Mouse (Mus musculus): ENCODE results near the gene Akap8l. TPM values are rescaled to one million over a fixed set of nuclear protein-coding genes. Genes with fewer than 3 reads are reported as not detected.

Akap8l gene
- polyA plus RNA-seq, 1 experiment from 2014 or later = 101 TPM

GRCm38 (mm10) chr17:32382576-32382975 lies 32.2 kb upstream of the Akap8l start:
- no peak overlapping the region for H3K27ac ChIP-seq (ENCODE audit: low read length)
- no peak for ATAC-seq (ENCODE audit: low read depth)
- no peak overlapping the region for H3K4me3 ChIP-seq (ENCODE audit: low read length)
- no peaks in the 10 kb centered on the region; the same call in 1 of the 2 replicates for H3K4me1 ChIP-seq (replicated peaks; ENCODE audit: control insufficient read depth, insufficient read depth, low read length)
- no peaks in the 10 kb centered on the region for H3K27me3 ChIP-seq (ENCODE audit: control insufficient read depth, insufficient read depth, low read depth, low read length)
- 88% methylated on average over 7 of the region's 7 CpGs for WGBS
- no peak overlapping the region for H3K9ac ChIP-seq (ENCODE audit: low read length)
- no peak overlapping the region for H3K4me2 ChIP-seq (ENCODE audit: low read depth, low read length)
- peaks cover 4% of the 10 kb centered on the region; the same call in 1 of the 2 replicates for H3K36me3 ChIP-seq (ENCODE audit: control insufficient read depth, insufficient read depth, low read length)
- H3K9me3 ChIP-seq (ENCODE audit: control insufficient read depth, low read length) = no peaks in the 10 kb centered on the region

- 73% methylated on average over 2 of the region's 2 CpGs for WGBS
- H3K4me1 ChIP-seq (replicated peaks; ENCODE audit: control insufficient read depth, insufficient read depth, low read length) = no peaks in the 10 kb centered on the region
- H3K36me3 ChIP-seq (ENCODE audit: control insufficient read depth, insufficient read depth, low read length) = peaks cover 6% of the 10 kb centered on the region; the same call in 1 of the 2 replicates
- H3K9me3 ChIP-seq (ENCODE audit: control insufficient read depth, low read length) = no peaks in the 10 kb centered on the region
- H3K27me3 ChIP-seq (ENCODE audit: control insufficient read depth, insufficient read depth, low read depth, low read length) = no peaks in the 10 kb centered on the region
- H3K9ac ChIP-seq (ENCODE audit: low read length) = no peak overlapping the region
- no peak overlapping the region for H3K27ac ChIP-seq (ENCODE audit: low read length)
- no peak overlapping the region for H3K4me2 ChIP-seq (ENCODE audit: low read depth, low read length)
- ATAC-seq (ENCODE audit: low read depth) = no peak
- no peak overlapping the region for H3K4me3 ChIP-seq (ENCODE audit: low read length)
Measured at GRCm38 (mm10) chr17:32378786-32379185, 28.4 kb upstream of the Akap8l start.

DNA sequence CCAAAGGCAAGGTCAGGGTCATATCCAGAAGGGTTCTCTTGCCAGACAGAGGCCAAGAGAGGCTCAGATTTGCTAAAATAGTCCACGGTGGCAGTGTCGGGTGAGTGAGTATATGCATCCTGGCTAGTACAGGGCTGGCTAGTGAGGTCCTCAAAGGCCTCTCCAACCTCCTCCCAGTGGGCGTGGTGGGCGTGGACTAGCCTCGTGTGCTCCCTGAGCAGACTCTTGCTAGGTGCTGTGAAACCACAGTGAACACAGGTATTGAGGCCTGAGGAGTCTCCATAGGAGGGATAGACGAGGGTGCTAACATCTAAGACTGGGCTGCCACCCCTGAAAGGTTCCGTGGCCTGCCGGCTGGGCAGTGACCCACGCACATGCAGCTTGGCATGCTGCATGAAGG lies 26.7 kb upstream of the Akap8l start:
- no peak overlapping the region for H3K4me3 ChIP-seq (ENCODE audit: low read length)
- 70% methylated on average over 9 of the region's 9 CpGs for WGBS
- no peak overlapping the region for H3K27ac ChIP-seq (ENCODE audit: low read length)
- H3K27me3 ChIP-seq (ENCODE audit: control insufficient read depth, insufficient read depth, low read depth, low read length) = no peaks in the 10 kb centered on the region
- 0 out of 2 replicates have a peak, but pooled peaks cover 2% of the 10 kb centered on the region for H3K36me3 ChIP-seq (ENCODE audit: control insufficient read depth, insufficient read depth, low read length)
- no peaks in the 10 kb centered on the region for H3K9me3 ChIP-seq (ENCODE audit: control insufficient read depth, low read length)
- H3K4me2 ChIP-seq (ENCODE audit: low read depth, low read length) = no peak overlapping the region
- ATAC-seq (ENCODE audit: low read depth) = no peak
- H3K9ac ChIP-seq (ENCODE audit: low read length) = no peak overlapping the region
- no peaks in the 10 kb centered on the region for H3K4me1 ChIP-seq (replicated peaks; ENCODE audit: control insufficient read depth, insufficient read depth, low read length)

DNA sequence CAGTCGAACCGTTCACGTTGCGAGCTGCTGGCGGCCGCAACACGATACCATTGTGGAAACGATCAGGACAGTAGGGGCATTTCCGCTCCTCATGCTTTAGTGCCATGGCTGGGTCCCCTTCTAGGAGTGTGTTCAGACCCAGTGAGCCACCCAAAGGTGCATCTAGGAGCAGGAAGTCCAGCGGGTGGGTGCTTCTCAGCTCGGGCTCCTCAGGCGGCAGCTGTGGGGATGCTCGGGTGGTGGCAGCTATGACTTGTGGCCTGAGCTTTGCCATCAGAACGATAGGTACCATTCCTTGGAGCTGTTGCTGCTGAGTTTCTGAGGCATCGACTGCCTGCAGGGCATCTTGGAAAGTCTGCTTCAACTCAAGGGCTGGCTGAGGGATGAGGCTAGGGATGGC lies 26.1 kb upstream of the Akap8l start:
- Histone ChIP-seq H3K36me3 (ENCODE audit: control insufficient read depth, insufficient read depth, low read length) (0 out of 2 replicates have a peak, but pooled peaks cover 2% of the 10 kb centered on the region), H3K9ac (ENCODE audit: low read length) (no peak overlapping the region), H3K9me3 (ENCODE audit: control insufficient read depth, low read length) (no peaks in the 10 kb centered on the region), H3K4me3 (ENCODE audit: low read length) (no peak overlapping the region), H3K4me2 (ENCODE audit: low read depth, low read length) (no peak overlapping the region), H3K27ac (ENCODE audit: low read length) (no peak overlapping the region), H3K4me1 (replicated peaks; ENCODE audit: control insufficient read depth, insufficient read depth, low read length) (no peaks in the 10 kb centered on the region), H3K27me3 (ENCODE audit: control insufficient read depth, insufficient read depth, low read depth, low read length) (no peaks in the 10 kb centered on the region)
- WGBS = 80% methylated on average over 15 of the region's 15 CpGs
- no peak for ATAC-seq (ENCODE audit: low read depth)

DNA sequence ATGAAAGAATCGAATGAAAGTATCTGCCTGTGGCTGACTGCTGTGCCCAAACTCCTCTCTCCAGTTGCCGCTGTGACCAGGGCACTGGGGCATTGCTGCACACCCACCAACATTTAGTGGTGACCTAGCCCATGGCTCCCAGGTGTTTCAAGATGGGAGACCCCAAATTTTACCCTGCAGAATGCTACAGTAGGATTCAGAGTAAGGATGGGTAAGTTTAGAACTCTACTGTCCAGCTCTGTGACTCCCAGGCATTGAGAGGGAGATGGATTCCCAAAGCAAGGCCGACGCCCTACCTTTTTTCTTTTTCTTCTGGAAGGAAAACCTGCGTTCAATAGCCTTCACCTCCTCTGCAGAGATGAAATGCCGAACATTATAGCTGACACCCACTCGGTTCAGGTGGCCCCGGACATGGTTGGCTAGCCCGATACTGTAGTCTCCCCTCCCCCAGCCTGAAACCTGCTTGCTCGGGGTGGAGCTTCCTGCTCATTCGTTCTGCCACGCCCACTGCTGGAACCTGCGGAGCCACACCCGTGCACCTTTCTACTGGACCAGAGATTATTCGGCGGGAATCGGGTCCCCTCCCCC lies 18.7 kb upstream of the Akap8l start:
- 20% methylated on average over 10 of the region's 17 CpGs for WGBS
- peak overlapping the region; percentile 52 for H3K4me2 ChIP-seq (ENCODE audit: low read depth, low read length)
- H3K4me3 ChIP-seq (ENCODE audit: low read length) = peak overlapping the region; percentile 50
- peak; percentile 32; the same call in 1 of the 2 replicates for ATAC-seq (ENCODE audit: low read depth)
- peak overlapping the region; percentile 65 for H3K9ac ChIP-seq (ENCODE audit: low read length)
- H3K9me3 ChIP-seq (ENCODE audit: control insufficient read depth, low read length) = no peaks in the 10 kb centered on the region
- H3K36me3 ChIP-seq (ENCODE audit: control insufficient read depth, insufficient read depth, low read length) = no peaks in the 10 kb centered on the region
- peaks cover 11% of the 10 kb centered on the region for H3K4me1 ChIP-seq (replicated peaks; ENCODE audit: control insufficient read depth, insufficient read depth, low read length)
- no peaks in the 10 kb centered on the region for H3K27me3 ChIP-seq (ENCODE audit: control insufficient read depth, insufficient read depth, low read depth, low read length)
- H3K27ac ChIP-seq (ENCODE audit: low read length) = peak overlapping the region; percentile 68; the same call in 1 of the 2 replicates

DNA sequence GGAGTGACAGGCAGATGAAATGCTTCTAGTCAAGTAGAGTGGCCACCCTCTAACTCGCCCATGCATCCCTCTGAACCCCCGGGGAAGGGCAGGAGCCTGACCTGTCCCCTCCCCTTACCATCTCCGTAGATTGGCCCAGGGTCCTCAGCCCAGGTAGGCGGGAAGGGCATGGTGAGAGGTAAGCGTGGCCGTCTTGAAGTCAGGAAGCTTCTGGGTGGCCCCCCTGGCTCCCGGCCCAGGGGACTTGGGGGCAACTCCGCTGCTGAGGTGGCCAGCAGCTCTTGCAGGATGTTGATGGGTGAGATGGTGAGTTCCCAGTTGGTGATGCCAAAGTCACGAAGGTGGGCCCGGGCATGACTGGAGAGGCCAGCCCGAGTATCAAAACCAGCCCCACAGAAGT lies 17.3 kb upstream of the Akap8l start:
- no peak overlapping the region for H3K4me3 ChIP-seq (ENCODE audit: low read length)
- 82% methylated on average over 11 of the region's 11 CpGs for WGBS
- no peak overlapping the region for H3K4me2 ChIP-seq (ENCODE audit: low read depth, low read length)
- no peak for ATAC-seq (ENCODE audit: low read depth)
- H3K27ac ChIP-seq (ENCODE audit: low read length) = no peak overlapping the region
- no peaks in the 10 kb centered on the region for H3K27me3 ChIP-seq (ENCODE audit: control insufficient read depth, insufficient read depth, low read depth, low read length)
- peaks cover 18% of the 10 kb centered on the region for H3K4me1 ChIP-seq (replicated peaks; ENCODE audit: control insufficient read depth, insufficient read depth, low read length)
- H3K9ac ChIP-seq (ENCODE audit: low read length) = no peak overlapping the region
- H3K36me3 ChIP-seq (ENCODE audit: control insufficient read depth, insufficient read depth, low read length) = no peaks in the 10 kb centered on the region
- no peaks in the 10 kb centered on the region for H3K9me3 ChIP-seq (ENCODE audit: control insufficient read depth, low read length)

DNA sequence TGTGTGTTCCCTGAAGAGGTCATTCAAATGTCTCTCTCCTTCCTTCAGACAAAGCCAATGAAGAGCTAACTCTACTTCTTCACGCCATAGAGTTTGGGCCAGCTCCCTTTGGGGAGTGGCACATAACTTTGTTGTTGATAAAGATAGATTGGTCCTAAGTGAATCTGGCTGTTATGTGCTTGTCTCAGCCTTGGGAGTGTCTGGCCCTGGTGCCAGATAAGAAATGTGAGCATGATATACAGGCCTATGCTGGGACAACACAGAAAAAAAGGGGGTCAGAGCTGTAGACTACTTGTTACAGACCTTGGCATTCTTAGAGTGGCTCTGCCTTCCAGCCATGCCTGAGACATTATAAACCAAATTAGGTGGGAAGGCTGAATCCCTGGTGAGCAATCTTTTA lies 14.9 kb upstream of the Akap8l start:
- no peak overlapping the region for H3K4me3 ChIP-seq (ENCODE audit: low read length)
- no peak overlapping the region for H3K9ac ChIP-seq (ENCODE audit: low read length)
- no peaks in the 10 kb centered on the region for H3K9me3 ChIP-seq (ENCODE audit: control insufficient read depth, low read length)
- H3K4me1 ChIP-seq (replicated peaks; ENCODE audit: control insufficient read depth, insufficient read depth, low read length) = peaks cover 22% of the 10 kb centered on the region
- H3K4me2 ChIP-seq (ENCODE audit: low read depth, low read length) = no peak overlapping the region
- no peak overlapping the region for H3K27ac ChIP-seq (ENCODE audit: low read length)
- H3K27me3 ChIP-seq (ENCODE audit: control insufficient read depth, insufficient read depth, low read depth, low read length) = no peaks in the 10 kb centered on the region
- peaks cover 14% of the 10 kb centered on the region for H3K36me3 ChIP-seq (ENCODE audit: control insufficient read depth, insufficient read depth, low read length)
- 47% methylated on average over 1 of the region's 1 CpGs for WGBS
- ATAC-seq (ENCODE audit: low read depth) = no peak

GRCm38 (mm10) chr17:32364850-32365249 lies 14.4 kb upstream of the Akap8l start:
- Histone ChIP-seq H3K27me3 (ENCODE audit: control insufficient read depth, insufficient read depth, low read depth, low read length) (no peaks in the 10 kb centered on the region), H3K4me1 (replicated peaks; ENCODE audit: control insufficient read depth, insufficient read depth, low read length) (peaks cover 22% of the 10 kb centered on the region), H3K4me2 (ENCODE audit: low read depth, low read length) (peak overlapping the region; percentile 59), H3K9ac (ENCODE audit: low read length) (peak overlapping the region; percentile 63; the same call in 1 of the 2 replicates), H3K4me3 (ENCODE audit: low read length) (peak overlapping the region; percentile 80), H3K27ac (ENCODE audit: low read length) (peak overlapping the region; percentile 69), H3K36me3 (ENCODE audit: control insufficient read depth, insufficient read depth, low read length) (peaks cover 17% of the 10 kb centered on the region), H3K9me3 (ENCODE audit: control insufficient read depth, low read length) (no peaks in the 10 kb centered on the region)
- 45% methylated on average over 5 of the region's 5 CpGs for WGBS
- ATAC-seq (ENCODE audit: low read depth) = no peak; the same call in 1 of the 2 replicates

DNA sequence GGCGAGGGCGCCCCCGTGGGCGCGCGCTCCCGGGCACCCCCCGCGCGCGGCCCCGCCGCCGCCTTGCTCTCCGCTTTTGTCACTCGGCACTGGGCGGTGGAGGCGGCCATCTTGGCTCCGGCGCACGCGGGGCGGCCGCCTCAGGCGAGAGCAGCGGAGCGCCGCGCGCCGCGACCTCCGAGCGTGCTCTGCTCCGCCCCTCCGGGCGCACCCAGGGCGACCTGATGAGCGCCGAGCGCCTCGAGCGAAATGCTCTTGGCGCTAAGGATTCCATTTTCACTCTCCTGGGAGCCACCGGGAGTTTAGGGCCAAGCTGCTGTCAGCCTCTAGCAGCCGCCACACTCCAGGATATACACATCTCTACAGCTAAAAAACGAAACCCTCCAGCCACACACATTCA lies 13.9 kb upstream of the Akap8l start:
- 0% methylated on average over 39 of the region's 47 CpGs for WGBS
- H3K9me3 ChIP-seq (ENCODE audit: control insufficient read depth, low read length) = no peaks in the 10 kb centered on the region
- H3K36me3 ChIP-seq (ENCODE audit: control insufficient read depth, insufficient read depth, low read length) = peaks cover 20% of the 10 kb centered on the region

More for the DNA sequence above, 13.9 kb upstream of the Akap8l start:
- Histone ChIP-seq H3K27ac (ENCODE audit: low read length) (peak overlapping the region; percentile 69), H3K4me1 (replicated peaks; ENCODE audit: control insufficient read depth, insufficient read depth, low read length) (peaks cover 22% of the 10 kb centered on the region), H3K9ac (ENCODE audit: low read length) (peak overlapping the region; percentile 92), H3K4me2 (ENCODE audit: low read depth, low read length) (peak overlapping the region; percentile 59), H3K27me3 (ENCODE audit: control insufficient read depth, insufficient read depth, low read depth, low read length) (no peaks in the 10 kb centered on the region), H3K4me3 (ENCODE audit: low read length) (peak overlapping the region; percentile 80)
- ATAC-seq (ENCODE audit: low read depth) = peak; percentile 96

Measured in lung, embryonic 16.5 days (tissue).